Mouse (Mus musculus): Measurements from ENCODE around the gene Grsf1. TPM values are rescaled to one million over a fixed set of nuclear protein-coding genes. Genes with fewer than 3 reads are reported as not detected.

Gene Grsf1
- polyA plus RNA-seq, 1 experiment from 2014 or later = 57.8 TPM

Other genes with a start within 250 kb of the Grsf1 start
- gene Ambn, start 220.2 kb downstream of the Grsf1 start, polyA plus RNA-seq (2015; fragmentation: Nextera tagmentation; extraction: Ambion mirVana) = 0.08 and 1.2 TPM in 2 replicates
- gene Enam, start 188.2 kb downstream of the Grsf1 start, polyA plus RNA-seq (2015; fragmentation: Nextera tagmentation; extraction: Ambion mirVana) = not detected in 2 replicates
- gene Jchain, start 148.3 kb downstream of the Grsf1 start, polyA plus RNA-seq (2015; fragmentation: Nextera tagmentation; extraction: Ambion mirVana) = 0.31 TPM in 1 of 2 replicates, not detected in the other
- 72.8 and 75.6 TPM in 2 replicates for gene Utp3, start 121.7 kb downstream of the Grsf1 start, polyA plus RNA-seq (2015; fragmentation: Nextera tagmentation; extraction: Ambion mirVana)
- 17.7 and 19.3 TPM in 2 replicates for gene Rufy3, start 111.1 kb downstream of the Grsf1 start, polyA plus RNA-seq (2015; fragmentation: Nextera tagmentation; extraction: Ambion mirVana)
- gene Mob1b, start 44.7 kb upstream of the Grsf1 start, polyA plus RNA-seq (2015; fragmentation: Nextera tagmentation; extraction: Ambion mirVana) = 10.1 and 12.1 TPM in 2 replicates
- gene Dck, start 88.8 kb upstream of the Grsf1 start, polyA plus RNA-seq (2015; fragmentation: Nextera tagmentation; extraction: Ambion mirVana) = 47.1 and 48.3 TPM in 2 replicates
- gene Slc4a4, start 210.6 kb upstream of the Grsf1 start, polyA plus RNA-seq (2015; fragmentation: Nextera tagmentation; extraction: Ambion mirVana) = 8.1 and 8.4 TPM in 2 replicates